ENCODE assay signal across 11 mouse cellular contexts in genomic region chr3:55755805-55756601, GRCm38 (mm10). TPM values are rescaled to one million over a fixed set of nuclear protein-coding genes. Genes with fewer than 3 reads are reported as not detected.
DNase-seq lines count a peak whose midpoint lies in the region; ATAC-seq lines count a peak whose summit lies in the region.
"Had no signal": no experiment of that assay in that cellular context is flagged by ENCODE, and none has a peak within 500 bp of the region (broad histone marks: within the 10 kb centered on the region; RNA-seq: fewer than 3 reads in every experiment).

No protein-coding gene starts in this region.

- H3K27me3 ChIP-seq in embryonic facial prominence, embryonic 14.5 days (replicated peaks; ENCODE audit: control insufficient read depth, insufficient read depth, low read length) = no peaks in the 10 kb centered on the region
- H3K27me3 ChIP-seq in hindbrain, embryonic 16.5 days (replicated peaks; ENCODE audit: control insufficient read depth, insufficient read depth, low read length) = no peaks in the 10 kb centered on the region
- H3K27me3 ChIP-seq in neural tube, embryonic 14.5 days (ENCODE audit: control insufficient read depth, insufficient read depth, low read length) = no peaks in the 10 kb centered on the region
- H3K27me3 ChIP-seq: embryonic facial prominence, embryonic 15.5 days had no signal

- no peak for DNase-seq in frontal cortex, postnatal 25 days (ENCODE audit: low spot score in 2 of 2)
- DNase-seq in embryonic facial prominence, embryonic 14.5 days (ENCODE audit: low spot score) = peak; percentile 73
- DNase-seq in testis, postnatal 14 days (ENCODE audit: low spot score) = no peak
- DNase-seq in right cerebral cortex, postnatal 14 days = no peak
- no peak for DNase-seq in ovary, postnatal 10 days (ENCODE audit: low spot score)
- DNase-seq: kidney, adult 18-20 months; lung, embryonic 14.5 days had no signal

- no peak overlapping the region for H3K4me3 ChIP-seq in embryonic facial prominence, embryonic 14.5 days (ENCODE audit: low read depth, low read length)
- H3K4me3 ChIP-seq in hindbrain, embryonic 16.5 days (ENCODE audit: low read length) = no peak overlapping the region
- no peak overlapping the region for H3K4me3 ChIP-seq in neural tube, embryonic 14.5 days (ENCODE audit: low read depth, low read length)
- H3K4me3 ChIP-seq: embryonic facial prominence, embryonic 15.5 days had no signal

- H3K4me2 ChIP-seq in embryonic facial prominence, embryonic 14.5 days (ENCODE audit: low read depth, low read length) = no peak overlapping the region
- no peak overlapping the region; the same call in 1 of the 2 replicates for H3K4me2 ChIP-seq in hindbrain, embryonic 16.5 days (ENCODE audit: low read length)
- H3K4me2 ChIP-seq in neural tube, embryonic 14.5 days (ENCODE audit: low read depth, low read length) = no peak overlapping the region
- H3K4me2 ChIP-seq: embryonic facial prominence, embryonic 15.5 days; lung, embryonic 14.5 days had no signal

- WGBS in embryonic facial prominence, embryonic 14.5 days = 36% methylated on average over 11 of the region's 11 CpGs
- WGBS in hindbrain, embryonic 16.5 days = 11% methylated on average over 10 of the region's 11 CpGs
- WGBS in neural tube, embryonic 14.5 days = 14% methylated on average over 11 of the region's 11 CpGs

- H3K9ac ChIP-seq in embryonic facial prominence, embryonic 14.5 days (ENCODE audit: low read depth, low read length) = no peak overlapping the region
- H3K9ac ChIP-seq in hindbrain, embryonic 16.5 days (ENCODE audit: low read depth, low read length) = no peak overlapping the region; the same call in 1 of the 2 replicates
- H3K9ac ChIP-seq in neural tube, embryonic 14.5 days (replicated peaks; ENCODE audit: low read depth, low read length) = no peak overlapping the region; the same call in 1 of the 2 replicates
- H3K9ac ChIP-seq: embryonic facial prominence, embryonic 15.5 days; lung, embryonic 14.5 days had no signal

- H3K4me1 ChIP-seq in embryonic facial prominence, embryonic 14.5 days (ENCODE audit: control insufficient read depth, insufficient read depth, low read length) = 0 out of 2 replicates have a peak, but pooled peaks cover 23% of the 10 kb centered on the region
- peaks cover 29% of the 10 kb centered on the region for H3K4me1 ChIP-seq in hindbrain, embryonic 16.5 days (ENCODE audit: control insufficient read depth, insufficient read depth, low read depth, low read length)
- peaks cover 21% of the 10 kb centered on the region for H3K4me1 ChIP-seq in neural tube, embryonic 14.5 days (ENCODE audit: control insufficient read depth, insufficient read depth, low read length)

- peak; percentile 9; the same call in 1 of the 2 replicates for ATAC-seq in frontal cortex, adult (ENCODE audit: low TSS enrichment)
- peak; percentile 60 for ATAC-seq in embryonic facial prominence, embryonic 14.5 days (ENCODE audit: low read depth)
- ATAC-seq in hindbrain, embryonic 16.5 days = peak; percentile 56
- peak; percentile 58; the same call in 1 of the 2 replicates for ATAC-seq in neural tube, embryonic 14.5 days (ENCODE audit: low read depth)

- peak overlapping the region; percentile 33; the same call in 1 of the 2 replicates for H3K27ac ChIP-seq in embryonic facial prominence, embryonic 14.5 days (replicated peaks; ENCODE audit: low read depth, low read length)
- peak overlapping the region; percentile 14 for H3K27ac ChIP-seq in hindbrain, embryonic 16.5 days (ENCODE audit: low read depth, low read length)
- H3K27ac ChIP-seq in neural tube, embryonic 14.5 days (ENCODE audit: low read depth, low read length) = peak overlapping the region; percentile 4; the same call in 1 of the 2 replicates
- H3K27ac ChIP-seq: embryonic facial prominence, embryonic 15.5 days had no signal

- no peaks in the 10 kb centered on the region for H3K36me3 ChIP-seq in embryonic facial prominence, embryonic 14.5 days (ENCODE audit: control insufficient read depth, insufficient read depth, low read length)
- H3K36me3 ChIP-seq in hindbrain, embryonic 16.5 days (ENCODE audit: control insufficient read depth, insufficient read depth, low read length) = no peaks in the 10 kb centered on the region
- no peaks in the 10 kb centered on the region for H3K36me3 ChIP-seq in neural tube, embryonic 14.5 days (ENCODE audit: control insufficient read depth, insufficient read depth, low read length)
- H3K36me3 ChIP-seq: embryonic facial prominence, embryonic 15.5 days had no signal

- no peaks in the 10 kb centered on the region for H3K9me3 ChIP-seq in embryonic facial prominence, embryonic 14.5 days (ENCODE audit: control insufficient read depth, low read length)
- no peaks in the 10 kb centered on the region for H3K9me3 ChIP-seq in hindbrain, embryonic 16.5 days (ENCODE audit: control insufficient read depth, low read length)
- H3K9me3 ChIP-seq in neural tube, embryonic 14.5 days (ENCODE audit: control insufficient read depth, low read length) = no peaks in the 10 kb centered on the region
- H3K9me3 ChIP-seq: embryonic facial prominence, embryonic 15.5 days had no signal

RNA-seq across cellular contexts. Expression of gene Mab21l1, which starts 26.3 kb away (rescaled TPM):
- polyA plus RNA-seq in embryonic facial prominence, embryonic 14.5 days (2014; fragmentation: Nextera tagmentation; extraction: Ambion mirVana) = 21.9 and 24.6 TPM in 2 replicates
- 160 TPM in 2 replicates for polyA plus RNA-seq in hindbrain, embryonic 16.5 days (2015; fragmentation: Nextera tagmentation; extraction: Ambion mirVana)
- 99.9 and 112 TPM in 2 replicates for polyA plus RNA-seq in neural tube, embryonic 14.5 days (2014; fragmentation: Nextera tagmentation; extraction: Ambion mirVana)

Comparison
In these comparisons a context has a peak if more than half of its experiments do, and no peak if none do; other contexts are left out.
1. ATAC-seq: peak in every context shown above with its lines; median percentile 60 in embryonic facial prominence, embryonic 14.5 days; 58 in neural tube, embryonic 14.5 days; 56 in hindbrain, embryonic 16.5 days; 9 in frontal cortex, adult.